Mouse (Mus musculus) forebrain, embryonic 11.5 days (tissue): Measurements from ENCODE around the gene Cpt2. TPM values are rescaled to one million over a fixed set of nuclear protein-coding genes. Genes with fewer than 3 reads are reported as not detected.

ENCODE experiments used
- ATAC-seq: fragments of 200-750 bp; cut with Nextera tagmentation; replicated peaks from 2 replicates; pipeline ENCODE4 v1.8.0; 2017; ENCODE audit warnings: moderate TSS enrichment; ENCODE audit not compliant: low FRiP score
- DNase-seq: peaks from one replicate; pipeline ENCODE4 v3.0.0-alpha.2; 2017; ENCODE audit warnings: low spot score
- H3K27ac ChIP-seq: fragments of 300-500 bp; sonication (generic); 2 replicates; pipeline ENCODE4 v1.5.1; 2014; ENCODE audit warnings: low read depth, low read length
- H3K27me3 ChIP-seq: fragments of 300-500 bp; sonication (generic); 2 replicates; pipeline ENCODE4 v1.6.1; 2014; ENCODE audit warnings: mild to moderate bottlenecking, low read length, mixed read lengths; ENCODE audit not compliant: control insufficient read depth, insufficient read depth
- H3K36me3 ChIP-seq: fragments of 300-500 bp; sonication (generic); 2 replicates; pipeline ENCODE4 v1.6.1; 2014; ENCODE audit warnings: mild to moderate bottlenecking, low read length, moderate library complexity, mixed read lengths; ENCODE audit not compliant: control insufficient read depth, insufficient read depth
- H3K4me1 ChIP-seq: fragments of 300-500 bp; sonication (generic); replicated peaks from 2 replicates; pipeline ENCODE4 v1.6.1; 2014; ENCODE audit warnings: low read length, mixed read lengths; ENCODE audit not compliant: control insufficient read depth, insufficient read depth
- H3K4me2 ChIP-seq: fragments of 300-500 bp; sonication (generic); 2 replicates; pipeline ENCODE4 v1.6.1; 2014; ENCODE audit warnings: low read depth, mild to moderate bottlenecking, low read length, moderate library complexity, mixed read lengths; ENCODE audit not compliant: severe bottlenecking
- H3K4me3 ChIP-seq: fragments of 300-500 bp; sonication (generic); 2 replicates; pipeline ENCODE4 v1.5.1; 2014; ENCODE audit warnings: low read depth, low read length
- H3K9ac ChIP-seq: fragments of 300-500 bp; sonication (generic); 2 replicates; pipeline ENCODE4 v1.6.1; 2014; ENCODE audit warnings: low read length
- H3K9me3 ChIP-seq: fragments of 300-500 bp; sonication (generic); 2 replicates; pipeline ENCODE4 v1.6.1; 2016; ENCODE audit warnings: low read length, mixed read lengths; ENCODE audit not compliant: control insufficient read depth
- WGBS: fragments of 180-500 bp; shearing (Covaris S2); extraction: QIAGEN DNeasy Blood & Tissue Kit; methylation state at CpG from one replicate; pipeline ENCODE4 v1.1.7; 2014; 5-methylcytosine and 5-hydroxymethylcytosine counted together
- polyA plus RNA-seq: library from polyadenylated mRNA; unstranded; fragments of >200 nt; fragmentation: Nextera tagmentation; extraction: Ambion mirVana; gene quantifications from 2 replicates; pipeline ENCODE4 v1.2.1, GENCODE M21; 2014

Cpt2 gene
- polyA plus RNA-seq, 1 experiment from 2014 or later = 31.6 TPM

- no peaks in the 10 kb centered on the region for H3K27me3 ChIP-seq
- no peak overlapping the region for H3K27ac ChIP-seq
- H3K4me1 ChIP-seq = no peaks in the 10 kb centered on the region
- 89% methylated on average over 10 of the region's 10 CpGs for WGBS
- no peak overlapping the region for H3K9ac ChIP-seq
- no peak overlapping the region for H3K4me2 ChIP-seq
- DNase-seq (no peak), ATAC-seq (no peak)
- H3K9me3 ChIP-seq = no peaks in the 10 kb centered on the region
- no peak overlapping the region for H3K4me3 ChIP-seq
- H3K36me3 ChIP-seq = peaks cover 3% of the 10 kb centered on the region; the same call in 1 of the 2 replicates
Observed at GRCm38 (mm10) chr4:107904252-107904651, 19.2 kb downstream of the Cpt2 start.

GRCm38 (mm10) chr4:107900206-107900605, 23.2 kb downstream of the Cpt2 start:
- WGBS = 85% methylated on average over 3 of the region's 3 CpGs
- ATAC-seq (no peak), DNase-seq (no peak)
- Histone ChIP-seq H3K27ac (no peak overlapping the region), H3K4me3 (no peak overlapping the region), H3K4me1 (no peaks in the 10 kb centered on the region), H3K36me3 (no peaks in the 10 kb centered on the region; the same call in 1 of the 2 replicates), H3K4me2 (no peak overlapping the region), H3K27me3 (no peaks in the 10 kb centered on the region), H3K9me3 (no peaks in the 10 kb centered on the region), H3K9ac (no peak overlapping the region)

GRCm38 (mm10) chr4:107899211-107899927, 24.0 kb downstream of the Cpt2 start:
- no peak overlapping the region for H3K4me2 ChIP-seq
- H3K9me3 ChIP-seq = no peaks in the 10 kb centered on the region
- H3K27ac ChIP-seq = no peak overlapping the region
- ATAC-seq (no peak), DNase-seq (no peak)
- H3K36me3 ChIP-seq = no peaks in the 10 kb centered on the region; the same call in 1 of the 2 replicates
- WGBS = 90% methylated on average over 5 of the region's 5 CpGs
- H3K4me3 ChIP-seq = no peak overlapping the region
- H3K4me1 ChIP-seq = no peaks in the 10 kb centered on the region
- no peaks in the 10 kb centered on the region for H3K27me3 ChIP-seq
- no peak overlapping the region for H3K9ac ChIP-seq

GRCm38 (mm10) chr4:107892663-107893062, 30.7 kb downstream of the Cpt2 start:
- no peaks in the 10 kb centered on the region for H3K9me3 ChIP-seq
- no peaks in the 10 kb centered on the region; the same call in 1 of the 2 replicates for H3K4me1 ChIP-seq
- WGBS = 79% methylated on average over 2 of the region's 2 CpGs
- no peak overlapping the region for H3K9ac ChIP-seq
- no peak overlapping the region for H3K27ac ChIP-seq
- H3K36me3 ChIP-seq = no peaks in the 10 kb centered on the region
- ATAC-seq (no peak), DNase-seq (no peak)
- H3K4me3 ChIP-seq = no peak overlapping the region
- no peaks in the 10 kb centered on the region for H3K27me3 ChIP-seq
- no peak overlapping the region for H3K4me2 ChIP-seq

GRCm38 (mm10) chr4:107889731-107890432, 33.5 kb downstream of the Cpt2 start, which contains the start of gene 0610037L13Rik:
Gene 0610037L13Rik (plus strand): TSS chr4:107889813.
- Histone ChIP-seq H3K9ac (peak within 1 kb of the TSS; percentile 70), H3K4me3 (peak within 1 kb of the TSS; percentile 59), H3K4me2 (peak within 1 kb of the TSS; percentile 78), H3K36me3 (peaks cover 5% of the 10 kb centered on the region; the same call in 1 of the 2 replicates), H3K27me3 (no peaks in the 10 kb centered on the region), H3K9me3 (no peaks in the 10 kb centered on the region), H3K27ac (peak within 1 kb of the TSS; percentile 84), H3K4me1 (no peaks in the 10 kb centered on the region; the same call in 1 of the 2 replicates)
- WGBS = 1% methylated on average over 47 of the region's 48 CpGs
- DNase-seq (peak; percentile 96), ATAC-seq (peak; percentile 95)

- peak overlapping the region; percentile 84 for H3K27ac ChIP-seq
- H3K9me3 ChIP-seq = no peaks in the 10 kb centered on the region
- peak overlapping the region; percentile 78 for H3K4me2 ChIP-seq
- 2% methylated on average over 12 of the region's 12 CpGs for WGBS
- H3K4me3 ChIP-seq = peak overlapping the region; percentile 59
- ATAC-seq (peak; percentile 45), DNase-seq (no peak)
- no peaks in the 10 kb centered on the region for H3K27me3 ChIP-seq
- H3K9ac ChIP-seq = peak overlapping the region; percentile 70
- no peaks in the 10 kb centered on the region; the same call in 1 of the 2 replicates for H3K4me1 ChIP-seq
- H3K36me3 ChIP-seq = peaks cover 8% of the 10 kb centered on the region; the same call in 1 of the 2 replicates
Observed at GRCm38 (mm10) chr4:107889385-107889730, 34.1 kb downstream of the Cpt2 start.

GRCm38 (mm10) chr4:107886371-107886770, 37.0 kb downstream of the Cpt2 start:
- whole genome bisulfite sequencing = 78% methylated on average over 7 of the region's 7 CpGs
- H3K4me2 ChIP-seq = no peak overlapping the region
- no peaks in the 10 kb centered on the region for H3K9me3 ChIP-seq
- no peak for DNase-seq
- no peak overlapping the region for H3K9ac ChIP-seq
- no peak for ATAC-seq
- H3K4me3 ChIP-seq = no peak overlapping the region
- H3K4me1 ChIP-seq = no peaks in the 10 kb centered on the region; the same call in 1 of the 2 replicates
- no peaks in the 10 kb centered on the region for H3K27me3 ChIP-seq
- peaks cover 11% of the 10 kb centered on the region; the same call in 1 of the 2 replicates for H3K36me3 ChIP-seq
- no peak overlapping the region for H3K27ac ChIP-seq

GRCm38 (mm10) chr4:107881631-107882030, 41.8 kb downstream of the Cpt2 start:
- H3K36me3 ChIP-seq = peaks cover 11% of the 10 kb centered on the region; the same call in 1 of the 2 replicates
- 86% methylated on average over 1 of the region's 1 CpGs for WGBS
- no peak for ATAC-seq

More at GRCm38 (mm10) chr4:107881631-107882030, 41.8 kb downstream of the Cpt2 start:
- H3K4me3 ChIP-seq = no peak overlapping the region
- H3K4me1 ChIP-seq = peaks cover 4% of the 10 kb centered on the region
- H3K9ac ChIP-seq = no peak overlapping the region
- H3K4me2 ChIP-seq = no peak overlapping the region
- H3K27me3 ChIP-seq = no peaks in the 10 kb centered on the region
- no peak overlapping the region for H3K27ac ChIP-seq
- no peak for DNase-seq
- H3K9me3 ChIP-seq = no peaks in the 10 kb centered on the region
